Mouse (Mus musculus) spleen, adult 2 months (tissue): ENCODE measurements at regions not wholly inside any gene's neighbourhood (a gene's known extent, or its start where the extent isn't known, plus 50 kb on each side); places are given as distances from the start of the nearest gene placed in this dataset.

Source experiments
- CTCF ChIP-seq: fragments of 200-500 bp; IDR thresholded peaks from 2 replicates; pipeline ENCODE4 v1.5.1; 2011; ENCODE audit warnings: mild to moderate bottlenecking, inconsistent platforms; ENCODE audit not compliant: insufficient read depth, insufficient read length, insufficient replicate concordance; ENCODE audit errors: extremely low read depth
- POLR2A ChIP-seq: fragments of 200-500 bp; IDR thresholded peaks from 2 replicates; pipeline ENCODE4 v1.6.1; 2011; ENCODE audit warnings: low read depth, low read length, inconsistent platforms

GRCm38 (mm10) chr14:15062861-15063418, 259.7 kb downstream of the Nek10 start:
- no peak for TF ChIP-seq CTCF
- TF ChIP-seq POLR2A, result no peak
